In genomic region chr8:77288492-77288891, GRCm38 (mm10) we compare ENCODE assay signal across 18 mouse cellular contexts.
DNase-seq lines count a peak whose midpoint lies in the region; ATAC-seq lines count a peak whose summit lies in the region.
"Had no signal": no experiment of that assay in that cellular context is flagged by ENCODE, and none has a peak within 500 bp of the region (broad histone marks: within the 10 kb centered on the region; RNA-seq: fewer than 3 reads in every experiment).

No protein-coding gene starts in this region.

- DNase-seq in frontal cortex, postnatal 25 days (ENCODE audit: low spot score in 2 of 2) = no peak
- peak; percentile 16 for DNase-seq in limb, embryonic 11.5 days (ENCODE audit: low spot score)
- no peak for DNase-seq in layer of hippocampus, adult 9-10 months (ENCODE audit: low spot score)
- DNase-seq in embryo, embryonic 10.5 days (ENCODE audit: low spot score) = no peak
- DNase-seq: cerebellum, adult 2 months; cerebellum, postnatal 10 days; embryo, embryonic 11 days; kidney, adult 11 months had no signal

- no peak overlapping the region for H3K4me3 ChIP-seq in forebrain, embryonic 15.5 days
- H3K4me3 ChIP-seq in limb, embryonic 11.5 days (ENCODE audit: low read depth, low read length) = no peak overlapping the region
- no peak overlapping the region for H3K4me3 ChIP-seq in hindbrain, embryonic 16.5 days (ENCODE audit: low read length)
- H3K4me3 ChIP-seq: embryonic facial prominence, embryonic 15.5 days; heart, embryonic 12.5 days; hindbrain, embryonic 10.5 days; hindbrain, embryonic 15.5 days had no signal

- no peaks in the 10 kb centered on the region for H3K36me3 ChIP-seq in forebrain, embryonic 15.5 days
- no peaks in the 10 kb centered on the region for H3K36me3 ChIP-seq in limb, embryonic 11.5 days (ENCODE audit: control insufficient read depth, insufficient read depth, low read length)
- no peaks in the 10 kb centered on the region for H3K36me3 ChIP-seq in hindbrain, embryonic 16.5 days (ENCODE audit: control insufficient read depth, insufficient read depth, low read length)
- H3K36me3 ChIP-seq: embryonic facial prominence, embryonic 15.5 days; hindbrain, embryonic 10.5 days; hindbrain, embryonic 15.5 days had no signal

- no peaks in the 10 kb centered on the region for H3K9me3 ChIP-seq in forebrain, embryonic 15.5 days
- H3K9me3 ChIP-seq in limb, embryonic 11.5 days (ENCODE audit: control insufficient read depth, low read length) = no peaks in the 10 kb centered on the region
- H3K9me3 ChIP-seq in hindbrain, embryonic 16.5 days (ENCODE audit: control insufficient read depth, low read length) = no peaks in the 10 kb centered on the region
- H3K9me3 ChIP-seq: embryonic facial prominence, embryonic 15.5 days; hindbrain, embryonic 10.5 days; hindbrain, embryonic 15.5 days had no signal

- no peak overlapping the region for H3K27ac ChIP-seq in forebrain, embryonic 15.5 days (replicated peaks)
- H3K27ac ChIP-seq in limb, embryonic 11.5 days (replicated peaks; ENCODE audit: low read depth, low read length) = no peak overlapping the region
- H3K27ac ChIP-seq in hindbrain, embryonic 16.5 days (ENCODE audit: low read depth, low read length) = no peak overlapping the region
- H3K27ac ChIP-seq: embryonic facial prominence, embryonic 15.5 days; hindbrain, embryonic 10.5 days; hindbrain, embryonic 15.5 days had no signal

- no peak overlapping the region for H3K9ac ChIP-seq in forebrain, embryonic 15.5 days (replicated peaks)
- H3K9ac ChIP-seq in limb, embryonic 11.5 days (ENCODE audit: low read length) = no peak overlapping the region
- H3K9ac ChIP-seq in hindbrain, embryonic 16.5 days (ENCODE audit: low read depth, low read length) = no peak overlapping the region
- H3K9ac ChIP-seq: embryonic facial prominence, embryonic 15.5 days; heart, embryonic 12.5 days; hindbrain, embryonic 15.5 days had no signal

- no peak overlapping the region for H3K4me2 ChIP-seq in forebrain, embryonic 15.5 days (replicated peaks)
- H3K4me2 ChIP-seq in limb, embryonic 11.5 days (ENCODE audit: low read depth, severe bottlenecking) = no peak overlapping the region
- H3K4me2 ChIP-seq in hindbrain, embryonic 16.5 days (ENCODE audit: low read length) = no peak overlapping the region
- H3K4me2 ChIP-seq: embryonic facial prominence, embryonic 15.5 days; heart, embryonic 12.5 days; hindbrain, embryonic 15.5 days had no signal

- H3K4me1 ChIP-seq in forebrain, embryonic 15.5 days = peaks cover 12% of the 10 kb centered on the region
- no peaks in the 10 kb centered on the region for H3K4me1 ChIP-seq in limb, embryonic 11.5 days (ENCODE audit: control insufficient read depth, insufficient read depth, low read length)
- no peaks in the 10 kb centered on the region for H3K4me1 ChIP-seq in hindbrain, embryonic 16.5 days (ENCODE audit: control insufficient read depth, insufficient read depth, low read depth, low read length)
- H3K4me1 ChIP-seq: hindbrain, embryonic 15.5 days had no signal

- WGBS in forebrain, embryonic 15.5 days = 71% methylated on average over 12 of the region's 12 CpGs
- WGBS in limb, embryonic 11.5 days = 86% methylated on average over 12 of the region's 12 CpGs
- WGBS in hindbrain, embryonic 16.5 days = 93% methylated on average over 12 of the region's 12 CpGs

- ATAC-seq in frontal cortex, adult (ENCODE audit: low TSS enrichment) = peak; percentile 32
- peak; percentile 59 for ATAC-seq in forebrain, embryonic 15.5 days (replicated peaks)
- ATAC-seq in limb, embryonic 11.5 days (ENCODE audit: insufficient number of reproducible peaks, low FRiP score, low TSS enrichment, low read depth) = no peak
- no peak for ATAC-seq in hindbrain, embryonic 16.5 days
- ATAC-seq: activated CD4-positive, CD25-positive, alpha-beta regulatory T cell, adult 4 months had no signal

- H3K27me3 ChIP-seq in forebrain, embryonic 15.5 days = no peaks in the 10 kb centered on the region
- no peaks in the 10 kb centered on the region for H3K27me3 ChIP-seq in limb, embryonic 11.5 days (ENCODE audit: control insufficient read depth, insufficient read depth, low read length)
- no peaks in the 10 kb centered on the region for H3K27me3 ChIP-seq in hindbrain, embryonic 16.5 days (replicated peaks; ENCODE audit: control insufficient read depth, insufficient read depth, low read length)
- H3K27me3 ChIP-seq: CH12.LX; embryonic facial prominence, embryonic 15.5 days; heart, embryonic 12.5 days; hindbrain, embryonic 15.5 days; Patski had no signal

Comparison
In these comparisons a context has a peak if more than half of its experiments do, and no peak if none do; other contexts are left out.
1. ATAC-seq: peak in frontal cortex, adult (single experiment) and forebrain, embryonic 15.5 days (single experiment); none in limb, embryonic 11.5 days (single experiment) and hindbrain, embryonic 16.5 days (single experiment).